Mouse (Mus musculus) lung, adult 2 months (tissue): ENCODE results near the gene Dync1h1.

Experiments
- CTCF ChIP-seq: fragments of 200-500 bp; IDR thresholded peaks from 2 replicates; pipeline ENCODE4 v1.5.1; 2011; ENCODE audit warnings: mild to moderate bottlenecking, low read length, control low read depth; ENCODE audit not compliant: insufficient read depth
- POLR2A ChIP-seq: fragments of 200-500 bp; IDR thresholded peaks from 2 replicates; pipeline ENCODE4 v1.6.1; 2011; ENCODE audit warnings: low read depth, mild to moderate bottlenecking, control low read depth, low read length, borderline replicate concordance; ENCODE audit errors: extremely low read depth

- no peak for TF ChIP-seq CTCF
- no peak for TF ChIP-seq POLR2A
Observed at GRCm38 (mm10) chr12:110683580-110683979, 82.3 kb downstream of the Dync1h1 start.
